Mouse (Mus musculus) spleen, adult 2 months (tissue): Measurements from ENCODE around the gene Sgcd.

Experiments used
- CTCF ChIP-seq: fragments of 200-500 bp; IDR thresholded peaks from 2 replicates; pipeline ENCODE4 v1.5.1; 2011; ENCODE audit warnings: mild to moderate bottlenecking, inconsistent platforms; ENCODE audit not compliant: insufficient read depth, insufficient read length, insufficient replicate concordance; ENCODE audit errors: extremely low read depth
- POLR2A ChIP-seq: fragments of 200-500 bp; IDR thresholded peaks from 2 replicates; pipeline ENCODE4 v1.6.1; 2011; ENCODE audit warnings: low read depth, low read length, inconsistent platforms

DNA sequence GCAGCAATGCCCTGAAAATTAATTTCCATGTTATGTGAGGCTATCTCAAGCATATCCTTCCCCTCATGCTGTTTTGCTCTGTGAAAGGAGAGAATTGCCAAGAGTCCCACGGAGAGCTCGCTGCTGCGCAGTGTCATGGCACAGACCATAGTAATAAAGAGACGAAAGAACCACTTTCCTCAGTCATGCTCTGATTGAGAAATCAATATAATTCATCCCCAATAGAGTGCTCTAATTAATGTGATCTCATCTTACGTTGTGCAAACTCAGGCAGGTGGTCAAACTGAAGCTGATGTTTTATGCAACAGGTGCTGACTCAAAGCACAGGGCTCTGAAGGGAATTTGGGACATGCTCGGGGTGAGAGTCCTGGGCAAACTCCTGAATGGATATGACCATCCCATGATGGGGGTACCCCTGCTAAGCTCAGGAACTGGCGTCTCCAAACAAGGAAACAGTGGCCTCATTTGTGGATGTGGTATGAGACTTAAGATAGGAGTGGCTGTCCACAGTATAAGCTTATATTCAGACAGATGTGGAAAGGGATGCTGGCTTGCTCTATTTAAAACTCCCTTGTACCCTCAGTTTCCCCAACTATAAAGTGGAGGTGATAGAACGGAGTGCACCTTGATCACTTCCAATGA lies 740.9 kb downstream of the Sgcd start:
- TF ChIP-seq CTCF (no peak), POLR2A (no peak)
